In genomic region chr8:111678111-111678510, GRCm38 (mm10) we compare ENCODE assay signal across 9 mouse cellular contexts. TPM values are rescaled to one million over a fixed set of nuclear protein-coding genes. Genes with fewer than 3 reads are reported as not detected.
DNase-seq lines count a peak whose midpoint lies in the region; ATAC-seq and TF ChIP-seq lines count a peak whose summit lies in the region.
"Had no signal": no experiment of that assay in that cellular context is flagged by ENCODE, and none has a peak within 500 bp of the region (broad histone marks: within the 10 kb centered on the region; RNA-seq: fewer than 3 reads in every experiment).

No protein-coding gene starts in this region.

- H3K9me3 ChIP-seq in lung, postnatal 0 days (ENCODE audit: low read length): no peaks in the 10 kb centered on the region
- H3K9me3 ChIP-seq: limb, embryonic 13.5 days had no signal

- H3K36me3 ChIP-seq in lung, postnatal 0 days (ENCODE audit: insufficient read depth, low read length): no peaks in the 10 kb centered on the region

- ATAC-seq in lung, postnatal 0 days: peak; percentile 47

- no peak overlapping the region for H3K9ac ChIP-seq in lung, postnatal 0 days (replicated peaks; ENCODE audit: low read depth)
- H3K9ac ChIP-seq: limb, embryonic 13.5 days had no signal

- TF ChIP-seq EP300 in lung, postnatal 0 days (IDR thresholded peaks at IDR 0.05): no peak

- intact Hi-C loops in gastrocnemius, postnatal 36 days (cut with DNase I): loop anchor here (2.0 kb wide), 1 partner anchor 147 kb away; no protein-coding TSS in a partner anchor

- H3K27ac ChIP-seq in lung, postnatal 0 days (ENCODE audit: low read length): no peak overlapping the region
- H3K27ac ChIP-seq: limb, embryonic 13.5 days had no signal

- peak; percentile 86 for TF ChIP-seq CTCF in lung, postnatal 0 days (IDR thresholded peaks at IDR 0.05)

- H3K27me3 ChIP-seq in lung, postnatal 0 days (replicated peaks; ENCODE audit: insufficient read depth, low read length): no peaks in the 10 kb centered on the region

- H3K4me3 ChIP-seq in lung, postnatal 0 days (ENCODE audit: low read depth, low read length): no peak overlapping the region
- H3K4me3 ChIP-seq: limb, embryonic 13.5 days had no signal

- DNase-seq in gastrocnemius, adult 18-20 months (ENCODE audit: low spot score): peak; percentile 77
- DNase-seq in gastrocnemius, postnatal 36 days: no peak
- peak; percentile 82 for DNase-seq in R1 (ENCODE audit: low read depth, low spot score)
- DNase-seq in cerebellum, adult 9-11 months: peak; percentile 63
- DNase-seq in gastrocnemius, postnatal 10 days: peak; percentile 57
- DNase-seq in layer of hippocampus, adult 11-12 months (ENCODE audit: low spot score): peak; percentile 75
- peak; percentile 79 for DNase-seq in lung, postnatal 0 days (ENCODE audit: low spot score)
- peak; percentile 49 for DNase-seq in right cerebral cortex, postnatal 4 days

- H3K4me2 ChIP-seq in lung, postnatal 0 days (replicated peaks; ENCODE audit: low read depth, low read length): no peak overlapping the region
- H3K4me2 ChIP-seq: limb, embryonic 13.5 days had no signal

- 32% methylated on average over 3 of the region's 3 CpGs for WGBS in lung, postnatal 0 days

- no peaks in the 10 kb centered on the region for H3K4me1 ChIP-seq in lung, postnatal 0 days (ENCODE audit: insufficient read depth, low read depth, low read length)
- H3K4me1 ChIP-seq: limb, embryonic 13.5 days had no signal

RNA-seq across cellular contexts. Expression of gene Ctrb1, which starts 12.7 kb away (rescaled TPM):
- total RNA-seq in gastrocnemius, adult 18-20 months (2021): under 1 TPM in 1 of 2 experiments, not detected in 1; 0.71 TPM
- total RNA-seq in gastrocnemius, postnatal 36 days (2021): not detected
- total RNA-seq in gastrocnemius, postnatal 10 days (2021): not detected
- not detected in 2 replicates for polyA plus RNA-seq in lung, postnatal 0 days (2015; fragmentation: Nextera tagmentation; extraction: Ambion mirVana)

RNA-seq across cellular contexts. Expression of gene Zfp1, which starts 34.9 kb away (rescaled TPM):
- 1 to 10 TPM; 8.6 to 9.4 TPM for total RNA-seq in gastrocnemius, adult 18-20 months (2021)
- 1 to 10 TPM; 6.8 to 9.2 TPM for total RNA-seq in gastrocnemius, postnatal 36 days (2021)
- 10 to 100 TPM in 1 of 2 experiments, 1 to 10 TPM in 1; 7.7 to 11.6 TPM for total RNA-seq in gastrocnemius, postnatal 10 days (2021)
- polyA plus RNA-seq in lung, postnatal 0 days (2015; fragmentation: Nextera tagmentation; extraction: Ambion mirVana): 11.1 and 11.5 TPM in 2 replicates

RNA-seq across cellular contexts. Expression of gene Ldhd, which starts 47.9 kb away (rescaled TPM):
- 10 to 100 TPM; 30.3 to 31.4 TPM for total RNA-seq in gastrocnemius, adult 18-20 months (2021)
- total RNA-seq in gastrocnemius, postnatal 36 days (2021): 10 to 100 TPM; 32.4 to 34.9 TPM
- total RNA-seq in gastrocnemius, postnatal 10 days (2021): 1 to 10 TPM; 7.9 to 8.2 TPM
- 1.6 and 1.7 TPM in 2 replicates for polyA plus RNA-seq in lung, postnatal 0 days (2015; fragmentation: Nextera tagmentation; extraction: Ambion mirVana)

Comparison
In these comparisons a context has a peak if more than half of its experiments do, and no peak if none do; other contexts are left out.
1. DNase-seq: peak in gastrocnemius, adult 18-20 months (single experiment), R1 (single experiment), cerebellum, adult 9-11 months (single experiment), gastrocnemius, postnatal 10 days (single experiment), layer of hippocampus, adult 11-12 months (single experiment), lung, postnatal 0 days (single experiment) and right cerebral cortex, postnatal 4 days (single experiment); none in gastrocnemius, postnatal 36 days (0 of 2).